ENCODE assay signal across 25 mouse cellular contexts in the genomic region with DNA sequence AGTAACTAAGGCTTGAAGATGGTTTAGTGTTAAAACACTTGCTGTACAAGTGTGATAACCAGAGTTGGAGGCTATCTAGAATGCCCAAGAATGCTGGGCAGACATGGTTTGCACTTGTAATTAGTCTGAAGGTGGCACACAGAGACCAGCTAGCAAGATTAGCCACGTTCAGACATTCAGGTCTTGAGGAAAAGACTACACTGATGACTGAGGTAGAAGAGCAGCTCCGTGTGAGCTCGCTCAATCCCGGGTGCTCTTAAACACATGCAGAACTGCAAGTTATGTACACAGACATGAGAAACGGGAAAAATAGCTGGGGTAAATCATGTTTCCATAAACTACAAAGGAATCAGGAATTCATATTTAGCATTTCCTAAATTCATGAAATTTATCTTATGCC.
"Had no signal": no experiment of that assay in that cellular context is flagged by ENCODE, and none has a peak within 500 bp of the region (broad histone marks: within the 10 kb centered on the region; RNA-seq: fewer than 3 reads in every experiment).

No protein-coding gene starts in this region.

- H3K4me3 ChIP-seq: heart, adult 2 months; heart, embryonic 13.5 days; heart, embryonic 15.5 days; hindbrain, embryonic 10.5 days; hindbrain, embryonic 12.5 days; layer of hippocampus, adult 2 months; left cerebral cortex, adult 2 months; limb, embryonic 13.5 days; limb, embryonic 15.5 days; liver, embryonic 12.5 days had no signal

- H3K9ac ChIP-seq: heart, embryonic 13.5 days; heart, embryonic 15.5 days; hindbrain, embryonic 12.5 days; hindbrain, embryonic 14.5 days; limb, embryonic 13.5 days; limb, embryonic 15.5 days; liver, embryonic 12.5 days; liver, embryonic 14.5 days had no signal

- H3K27ac ChIP-seq: heart, adult 2 months; heart, embryonic 13.5 days; heart, embryonic 15.5 days; hindbrain, embryonic 10.5 days; hindbrain, embryonic 12.5 days; hindbrain, embryonic 14.5 days; layer of hippocampus, adult 2 months; left cerebral cortex, adult 2 months; limb, embryonic 13.5 days; limb, embryonic 15.5 days; liver, embryonic 12.5 days; liver, embryonic 14.5 days had no signal

- H3K27me3 ChIP-seq: heart, embryonic 13.5 days; heart, embryonic 15.5 days; hindbrain, embryonic 12.5 days; limb, embryonic 13.5 days; limb, embryonic 15.5 days; liver, embryonic 12.5 days had no signal

- H3K9me3 ChIP-seq: heart, embryonic 13.5 days; heart, embryonic 15.5 days; hindbrain, embryonic 10.5 days; hindbrain, embryonic 12.5 days; limb, embryonic 13.5 days; limb, embryonic 15.5 days; liver, embryonic 12.5 days had no signal

- H3K4me1 ChIP-seq: heart, embryonic 13.5 days; heart, embryonic 15.5 days; hindbrain, embryonic 10.5 days; hindbrain, embryonic 12.5 days; limb, embryonic 13.5 days; limb, embryonic 15.5 days had no signal

- DNase-seq: gastrocnemius, postnatal 14 days; heart, adult 2 months; heart, postnatal 14 days; heart, postnatal 36 days; kidney, adult 18-20 months; kidney, adult 8-10 months; kidney, postnatal 10 days; kidney, postnatal 25 days; kidney, postnatal 4 days; left cerebral cortex, postnatal 4 days had no signal

- H3K4me2 ChIP-seq: heart, embryonic 11.5 days; heart, embryonic 13.5 days; heart, embryonic 15.5 days; hindbrain, embryonic 12.5 days; hindbrain, embryonic 14.5 days; limb, embryonic 13.5 days; limb, embryonic 15.5 days; liver, embryonic 12.5 days had no signal

- ATAC-seq: hindbrain, embryonic 16.5 days; inflammation-experienced regulatory T-cells, adult 6 months; intestine, postnatal 0 days; liver, embryonic 12.5 days had no signal
